Mouse (Mus musculus) olfactory bulb, adult 2 months (tissue): ENCODE results near the gene Dis3.

Experiments used
- CTCF ChIP-seq: fragments of 200-500 bp; IDR thresholded peaks from 2 replicates; pipeline ENCODE4 v1.5.1; 2012; ENCODE audit warnings: low read depth, mild to moderate bottlenecking, low read length, moderate library complexity; ENCODE audit not compliant: insufficient read depth
- POLR2A ChIP-seq: fragments of 200-500 bp; IDR thresholded peaks from 2 replicates; pipeline ENCODE4 v1.6.1; 2012; ENCODE audit warnings: mild to moderate bottlenecking, low read depth, low read length, moderate library complexity; ENCODE audit not compliant: insufficient read depth

DNA sequence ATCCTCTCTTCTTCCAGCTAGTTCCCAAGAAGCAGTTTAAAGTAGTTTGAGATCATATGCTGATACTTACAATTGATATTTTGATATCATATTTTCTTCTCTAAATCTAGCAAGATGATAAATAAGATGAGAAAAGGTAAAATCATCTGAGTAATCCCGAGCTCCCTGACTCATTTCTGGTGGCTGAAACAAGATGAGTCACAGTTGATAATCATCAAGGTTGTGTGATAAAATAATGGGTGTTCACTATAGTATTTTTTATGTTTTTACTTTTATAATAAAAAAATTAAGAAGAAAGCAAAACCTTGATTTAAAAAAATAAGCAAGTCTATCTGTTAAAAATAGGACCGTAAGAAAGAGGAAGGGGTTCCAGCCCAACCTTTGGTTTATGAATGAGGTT, 34.5 kb upstream of the Dis3 start:
- no peak for TF ChIP-seq POLR2A
- TF ChIP-seq CTCF: no peak
